Comparison of ENCODE assay signal across 10 mouse cellular contexts in genomic region chr3:142274993-142275392, GRCm38 (mm10).
A peak's percentile ranks its signal among the peaks of the same experiment; 100 is the strongest.
DNase-seq lines count a peak whose midpoint lies in the region; ATAC-seq and TF ChIP-seq lines count a peak whose summit lies in the region.
"Had no signal": no experiment of that assay in that cellular context is flagged by ENCODE, and none has a peak within 500 bp of the region (broad histone marks: within the 10 kb centered on the region; RNA-seq: fewer than 3 reads in every experiment).

No protein-coding gene starts in this region.

- no peak overlapping the region for H3K4me3 ChIP-seq in kidney, postnatal 0 days (replicated peaks; ENCODE audit: low read depth, low read length)
- no peak overlapping the region for H3K4me3 ChIP-seq in E14TG2a.4 (replicated peaks; ENCODE audit: low read length)
- H3K4me3 ChIP-seq: hindbrain, embryonic 15.5 days; limb, embryonic 12.5 days had no signal

- H3K9me3 ChIP-seq in kidney, postnatal 0 days (replicated peaks; ENCODE audit: low read length), result no peaks in the 10 kb centered on the region
- H3K9me3 ChIP-seq in E14TG2a.4 (ENCODE audit: low read length), result no peaks in the 10 kb centered on the region
- H3K9me3 ChIP-seq: hindbrain, embryonic 15.5 days; limb, embryonic 12.5 days had no signal

- no peaks in the 10 kb centered on the region for H3K27me3 ChIP-seq in kidney, postnatal 0 days (ENCODE audit: insufficient read depth, low read length)
- no peaks in the 10 kb centered on the region for H3K27me3 ChIP-seq in E14TG2a.4 (ENCODE audit: insufficient read depth, low read length)
- H3K27me3 ChIP-seq: hindbrain, embryonic 15.5 days had no signal

- no peak overlapping the region for H3K4me2 ChIP-seq in kidney, postnatal 0 days (ENCODE audit: low read length)
- H3K4me2 ChIP-seq: hindbrain, embryonic 15.5 days; limb, embryonic 12.5 days had no signal

- peak; percentile 88 for DNase-seq in kidney, postnatal 0 days (ENCODE audit: low spot score)
- no peak for DNase-seq in kidney, postnatal 36 days
- peak; percentile 29 for DNase-seq in R1 (ENCODE audit: low read depth, low spot score)
- no peak for DNase-seq in adrenal gland, postnatal 36 days
- no peak for DNase-seq in layer of hippocampus, adult 8-10 months (ENCODE audit: low spot score in 2 of 2)
- DNase-seq in urinary bladder, postnatal 4 days (ENCODE audit: low spot score in 2 of 2), result no peak

- no peak overlapping the region for H3K27ac ChIP-seq in kidney, postnatal 0 days
- H3K27ac ChIP-seq: hindbrain, embryonic 15.5 days; limb, embryonic 12.5 days had no signal

- H3K36me3 ChIP-seq in kidney, postnatal 0 days (ENCODE audit: insufficient read depth, low read length), result peaks cover 13% of the 10 kb centered on the region; the same call in 1 of the 2 replicates
- peaks cover 21% of the 10 kb centered on the region for H3K36me3 ChIP-seq in E14TG2a.4 (ENCODE audit: insufficient read depth, low read length)
- H3K36me3 ChIP-seq: hindbrain, embryonic 15.5 days; limb, embryonic 12.5 days had no signal

- peak; percentile 79 for TF ChIP-seq CTCF in kidney, postnatal 0 days (IDR thresholded peaks at IDR 0.05; ENCODE audit: low read depth)
- TF ChIP-seq CTCF in E14TG2a.4 (conservative IDR thresholded peaks at IDR 0.05; ENCODE audit: low read length), result peak; percentile 52

- H3K9ac ChIP-seq in kidney, postnatal 0 days (ENCODE audit: low read depth, low read length), result no peak overlapping the region
- H3K9ac ChIP-seq: hindbrain, embryonic 15.5 days; limb, embryonic 12.5 days had no signal

- no peaks in the 10 kb centered on the region for H3K4me1 ChIP-seq in kidney, postnatal 0 days (replicated peaks; ENCODE audit: insufficient read depth, low read length)
- peaks cover 7% of the 10 kb centered on the region for H3K4me1 ChIP-seq in E14TG2a.4 (replicated peaks; ENCODE audit: low read depth, low read length)
- H3K4me1 ChIP-seq: hindbrain, embryonic 15.5 days had no signal

- WGBS in kidney, postnatal 0 days, result 2% methylated on average over 1 of the region's 1 CpGs

- no peak for ATAC-seq in kidney, postnatal 0 days (replicated peaks; ENCODE audit: low FRiP score, low read depth)
- peak; percentile 85 for ATAC-seq in megakaryocyte progenitor cell, adult 5-6 weeks (replicated peaks; ENCODE audit: poor library complexity)

Comparison
In these comparisons a context has a peak if more than half of its experiments do, and no peak if none do; other contexts are left out.
1. DNase-seq: peak in kidney, postnatal 0 days (single experiment) and R1 (single experiment); none in kidney, postnatal 36 days (0 of 2), adrenal gland, postnatal 36 days (0 of 2), layer of hippocampus, adult 8-10 months (0 of 2) and urinary bladder, postnatal 4 days (0 of 2).